Mouse (Mus musculus): ENCODE measurements around the gene Piezo1. TPM values are rescaled to one million over a fixed set of nuclear protein-coding genes. Genes with fewer than 3 reads are reported as not detected.

Piezo1 gene
- polyA plus RNA-seq, 1 experiment, result 6.8 TPM

DNA sequence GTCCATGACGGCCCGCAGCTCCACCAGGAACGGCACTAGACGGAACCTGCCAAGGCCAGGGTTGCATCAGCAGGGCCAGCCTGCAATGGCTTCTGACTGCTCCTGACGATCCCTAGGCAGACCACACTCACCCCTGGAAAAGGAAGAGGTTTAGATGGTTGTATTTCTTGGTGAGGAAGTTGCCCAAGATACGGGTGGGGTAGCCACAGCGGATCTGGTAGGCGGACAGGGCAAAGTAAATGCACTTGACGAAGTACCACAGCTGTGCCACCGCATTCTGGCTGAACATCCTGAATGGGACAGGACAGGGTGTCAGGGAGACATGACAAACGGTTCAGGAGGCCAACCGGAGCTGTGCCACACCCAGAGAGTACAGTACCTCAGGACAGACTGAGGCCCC, 66.3 kb downstream of the Piezo1 start:
- Histone ChIP-seq H3K36me3 (ENCODE audit: control insufficient read depth, insufficient read depth, low read length) (no peaks in the 10 kb centered on the region), H3K27ac (ENCODE audit: control insufficient read depth, insufficient read depth, low read depth, low read length) (no peak overlapping the region)
- TF ChIP-seq CTCF (IDR thresholded peaks at IDR 0.05; ENCODE audit: control insufficient read depth, insufficient read depth, insufficient replicate concordance, low read depth, low read length) (no peak), POLR2A (IDR thresholded peaks at IDR 0.05; ENCODE audit: control insufficient read depth, low read depth, low read length) (no peak)

DNA sequence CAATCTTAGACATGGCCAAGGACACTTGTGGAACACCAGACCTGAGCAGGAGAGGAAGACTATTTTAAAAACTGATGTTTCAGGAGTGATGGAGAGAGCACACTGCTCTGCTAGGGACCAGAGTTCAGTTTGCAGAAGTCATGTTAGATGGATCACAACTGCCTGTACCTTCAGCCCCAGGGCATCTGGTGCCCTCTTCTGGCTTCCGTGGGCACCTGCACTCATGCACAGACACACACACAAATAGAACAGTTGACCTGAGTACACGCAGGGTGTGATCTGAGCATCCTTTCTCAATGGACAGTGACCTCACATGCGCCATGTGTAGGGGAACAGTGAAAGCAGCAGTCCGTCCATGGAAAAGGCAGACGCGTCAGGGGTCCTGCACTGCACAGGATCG, 67.3 kb downstream of the Piezo1 start:
- H3K27ac ChIP-seq (ENCODE audit: control insufficient read depth, insufficient read depth, low read depth, low read length), result no peak overlapping the region
- no peak; the same call in 1 of the 2 replicates for TF ChIP-seq CTCF (IDR thresholded peaks at IDR 0.05; ENCODE audit: control insufficient read depth, insufficient read depth, insufficient replicate concordance, low read depth, low read length)
- TF ChIP-seq POLR2A (IDR thresholded peaks at IDR 0.05; ENCODE audit: control insufficient read depth, low read depth, low read length), result no peak
- no peaks in the 10 kb centered on the region for H3K27me3 ChIP-seq (ENCODE audit: control insufficient read depth, insufficient read depth, low read length)
- H3K4me3 ChIP-seq (ENCODE audit: control insufficient read depth, low read depth, low read length), result no peak overlapping the region
- no peaks in the 10 kb centered on the region for H3K4me1 ChIP-seq (ENCODE audit: control insufficient read depth, insufficient read depth, low read length)
- no peaks in the 10 kb centered on the region for H3K36me3 ChIP-seq (ENCODE audit: control insufficient read depth, insufficient read depth, low read length)

More for the DNA sequence above, 66.3 kb downstream of the Piezo1 start:
- Histone ChIP-seq H3K27me3 (ENCODE audit: control insufficient read depth, insufficient read depth, low read length) (no peaks in the 10 kb centered on the region), H3K4me3 (ENCODE audit: control insufficient read depth, low read depth, low read length) (no peak overlapping the region), H3K4me1 (ENCODE audit: control insufficient read depth, insufficient read depth, low read length) (no peaks in the 10 kb centered on the region)

DNA sequence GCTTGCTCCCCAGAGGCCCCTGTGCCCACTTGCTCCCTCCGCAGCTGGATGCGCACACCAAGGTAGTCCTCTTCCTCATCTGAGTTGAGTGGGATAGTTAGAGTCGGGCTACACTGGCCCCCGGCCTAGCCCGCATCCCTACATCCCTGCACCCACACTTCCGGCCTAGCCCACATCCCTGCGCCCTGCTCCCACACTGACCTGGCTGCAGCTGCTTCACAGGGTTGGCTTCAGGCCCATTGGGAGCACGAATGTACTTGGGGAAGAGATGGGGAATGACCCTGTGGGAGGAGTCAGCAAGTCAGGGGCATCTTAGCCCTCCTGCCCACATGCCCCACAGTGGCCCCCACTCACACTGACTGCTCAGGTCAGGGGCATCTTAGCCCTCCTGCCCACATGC, 68.7 kb downstream of the Piezo1 start:
- Histone ChIP-seq H3K4me1 (ENCODE audit: control insufficient read depth, insufficient read depth, low read length) (no peaks in the 10 kb centered on the region), H3K27me3 (ENCODE audit: control insufficient read depth, insufficient read depth, low read length) (no peaks in the 10 kb centered on the region), H3K27ac (ENCODE audit: control insufficient read depth, insufficient read depth, low read depth, low read length) (no peak overlapping the region), H3K36me3 (ENCODE audit: control insufficient read depth, insufficient read depth, low read length) (peaks cover 3% of the 10 kb centered on the region; the same call in 1 of the 2 replicates), H3K4me3 (ENCODE audit: control insufficient read depth, low read depth, low read length) (no peak overlapping the region)
- TF ChIP-seq POLR2A (IDR thresholded peaks at IDR 0.05; ENCODE audit: control insufficient read depth, low read depth, low read length) (no peak), CTCF (IDR thresholded peaks at IDR 0.05; ENCODE audit: control insufficient read depth, insufficient read depth, insufficient replicate concordance, low read depth, low read length) (no peak)

DNA sequence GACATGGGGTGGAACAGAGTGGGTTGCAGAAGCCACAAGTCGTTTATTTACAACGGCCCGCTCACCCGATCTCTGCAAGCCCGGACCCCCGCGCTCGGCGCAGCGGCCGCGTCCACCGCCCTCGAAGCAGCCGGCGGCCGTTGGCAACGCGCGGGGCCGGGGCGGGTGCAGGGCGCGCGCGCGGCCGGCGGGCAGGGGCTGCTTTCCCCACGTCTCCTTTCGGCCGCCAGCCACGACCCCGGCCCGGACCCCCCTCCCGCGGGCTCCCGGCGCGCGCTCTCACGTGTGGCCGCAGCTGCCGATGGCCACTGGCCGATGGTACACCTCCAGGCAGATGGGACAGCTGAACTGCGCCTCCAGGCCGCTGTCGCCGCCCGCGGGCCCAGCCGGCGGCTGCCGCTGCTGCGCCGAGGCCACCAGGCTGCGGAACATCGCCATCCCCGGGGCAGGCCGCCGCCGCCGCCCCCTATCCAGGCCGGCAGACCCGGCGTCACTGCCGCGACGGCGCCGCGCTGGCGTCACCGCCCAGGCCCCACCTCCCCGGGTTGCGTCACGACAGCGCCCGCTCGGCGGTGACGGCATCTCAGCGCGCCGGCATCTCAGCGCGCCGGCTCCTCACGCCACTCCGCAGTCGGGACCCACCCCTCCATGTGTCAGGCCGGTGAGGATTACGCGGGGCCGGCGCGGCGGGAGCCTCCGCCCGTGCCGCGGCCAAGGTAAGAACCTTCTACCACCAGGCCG, 75.4 kb downstream of the Piezo1 start, which contains the start of the genes Rnf166 and Ctu2:
Gene Rnf166, minus strand, starts transcription at position 485 of the 741 bp plus-strand sequence.
Gene Ctu2, plus strand, starts transcription at position 564 of the 741 bp plus-strand sequence.
- Histone ChIP-seq H3K4me3 (ENCODE audit: control insufficient read depth, low read depth, low read length) (peak within 1 kb of the TSS; percentile 96), H3K4me1 (ENCODE audit: control insufficient read depth, insufficient read depth, low read length) (peaks cover 14% of the 10 kb centered on the region), H3K36me3 (ENCODE audit: control insufficient read depth, insufficient read depth, low read length) (peaks cover 3% of the 10 kb centered on the region), H3K27me3 (ENCODE audit: control insufficient read depth, insufficient read depth, low read length) (no peaks in the 10 kb centered on the region), H3K27ac (ENCODE audit: control insufficient read depth, insufficient read depth, low read depth, low read length) (peak within 1 kb of the TSS; percentile 92)
- peak; percentile 83 for TF ChIP-seq POLR2A (IDR thresholded peaks at IDR 0.05; ENCODE audit: control insufficient read depth, low read depth, low read length)
- TF ChIP-seq CTCF (IDR thresholded peaks at IDR 0.05; ENCODE audit: control insufficient read depth, insufficient read depth, insufficient replicate concordance, low read depth, low read length), result no peak

DNA sequence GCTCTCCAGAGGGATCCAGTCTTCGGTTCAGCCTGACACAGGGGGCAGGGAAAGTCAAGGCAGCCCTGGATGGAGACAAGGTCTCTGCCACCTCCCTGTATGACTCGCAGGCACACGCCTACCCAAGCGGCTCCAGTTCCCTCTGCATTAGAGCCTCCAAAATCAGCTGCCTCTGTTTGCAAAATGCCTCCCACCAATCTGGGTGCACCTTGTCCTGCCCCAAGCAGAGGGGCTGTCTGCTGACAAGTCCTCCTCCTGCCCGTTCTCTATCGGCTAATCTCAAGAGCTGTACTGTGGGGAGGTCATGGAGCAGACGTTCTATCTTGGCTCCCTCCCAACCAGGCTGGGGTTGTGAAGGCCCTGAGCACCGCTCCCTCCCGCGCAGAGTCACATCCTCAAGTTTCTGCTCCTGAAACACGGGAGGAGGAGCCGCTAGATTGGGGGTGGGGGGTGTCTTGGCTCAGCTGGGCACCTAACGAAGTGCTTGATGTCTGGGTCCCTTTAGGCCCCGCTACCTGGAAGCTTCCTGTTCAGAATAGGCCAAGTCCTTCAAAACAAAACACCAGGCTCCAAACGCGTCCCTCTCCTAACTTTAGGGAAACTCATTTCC, 76.1 kb downstream of the Piezo1 start:
- H3K27ac ChIP-seq (ENCODE audit: control insufficient read depth, insufficient read depth, low read depth, low read length), result peak overlapping the region; percentile 92
- TF ChIP-seq CTCF (IDR thresholded peaks at IDR 0.05; ENCODE audit: control insufficient read depth, insufficient read depth, insufficient replicate concordance, low read depth, low read length), result no peak
- TF ChIP-seq POLR2A (IDR thresholded peaks at IDR 0.05; ENCODE audit: control insufficient read depth, low read depth, low read length), result no peak
- no peaks in the 10 kb centered on the region for H3K27me3 ChIP-seq (ENCODE audit: control insufficient read depth, insufficient read depth, low read length)
- peak overlapping the region; percentile 96 for H3K4me3 ChIP-seq (ENCODE audit: control insufficient read depth, low read depth, low read length)
- H3K36me3 ChIP-seq (ENCODE audit: control insufficient read depth, insufficient read depth, low read length), result peaks cover 3% of the 10 kb centered on the region
- peaks cover 14% of the 10 kb centered on the region for H3K4me1 ChIP-seq (ENCODE audit: control insufficient read depth, insufficient read depth, low read length)

DNA sequence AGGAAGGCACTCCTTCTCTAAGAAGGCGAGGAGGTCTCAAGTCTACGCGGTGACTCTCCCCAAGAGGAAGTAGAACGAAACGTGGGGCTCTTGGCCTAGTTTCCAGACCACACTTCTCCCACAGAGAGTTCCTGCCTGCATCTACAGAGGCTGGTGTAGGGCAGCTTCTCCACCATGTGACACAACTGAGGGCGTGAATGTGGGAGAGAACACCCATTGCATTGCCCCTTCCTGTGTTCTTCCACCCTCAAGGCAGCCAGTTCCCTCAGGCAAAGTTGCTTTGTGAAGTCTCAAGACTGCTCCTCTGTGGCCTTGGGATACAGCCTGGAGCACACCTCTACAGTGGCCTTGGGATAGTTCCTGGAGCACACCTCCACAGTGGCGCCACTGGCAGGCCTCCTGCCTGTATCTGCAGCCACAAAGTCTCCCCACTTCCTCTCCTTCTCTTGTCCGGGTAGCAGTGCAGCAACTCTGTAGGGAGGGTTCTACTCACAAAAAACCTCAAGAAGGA, 77.2 kb downstream of the Piezo1 start:
- Histone ChIP-seq H3K4me3 (ENCODE audit: control insufficient read depth, low read depth, low read length) (peak overlapping the region; percentile 96), H3K27me3 (ENCODE audit: control insufficient read depth, insufficient read depth, low read length) (no peaks in the 10 kb centered on the region), H3K36me3 (ENCODE audit: control insufficient read depth, insufficient read depth, low read length) (peaks cover 3% of the 10 kb centered on the region), H3K4me1 (ENCODE audit: control insufficient read depth, insufficient read depth, low read length) (peaks cover 14% of the 10 kb centered on the region), H3K27ac (ENCODE audit: control insufficient read depth, insufficient read depth, low read depth, low read length) (no peak overlapping the region)
- TF ChIP-seq CTCF (IDR thresholded peaks at IDR 0.05; ENCODE audit: control insufficient read depth, insufficient read depth, insufficient replicate concordance, low read depth, low read length), result no peak
- no peak for TF ChIP-seq POLR2A (IDR thresholded peaks at IDR 0.05; ENCODE audit: control insufficient read depth, low read depth, low read length)

DNA sequence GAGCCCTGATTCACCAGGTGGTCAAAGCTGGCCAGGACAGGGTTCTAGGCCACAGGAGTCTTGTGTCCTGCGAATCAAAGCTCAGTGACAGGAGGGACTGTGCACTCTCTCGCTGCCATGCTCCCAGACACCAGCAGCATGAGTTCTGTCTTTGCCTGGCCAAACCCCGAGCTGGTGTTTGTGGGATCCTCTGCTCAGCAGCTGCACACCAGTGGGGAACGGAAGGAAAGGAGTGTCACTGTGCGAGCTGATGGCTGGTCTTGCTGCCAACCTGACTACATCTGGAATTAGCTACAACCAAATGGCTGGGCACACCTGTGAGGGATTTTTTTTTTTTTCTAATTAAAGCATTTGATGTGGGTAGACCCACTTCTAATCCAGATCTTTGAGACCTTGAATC, 80.4 kb downstream of the Piezo1 start:
- H3K36me3 ChIP-seq (ENCODE audit: control insufficient read depth, insufficient read depth, low read length), result no peaks in the 10 kb centered on the region; the same call in none of the 2 replicates
- TF ChIP-seq CTCF (IDR thresholded peaks at IDR 0.05; ENCODE audit: control insufficient read depth, insufficient read depth, insufficient replicate concordance, low read depth, low read length), result no peak

More for the DNA sequence above, 80.4 kb downstream of the Piezo1 start:
- Histone ChIP-seq H3K4me3 (ENCODE audit: control insufficient read depth, low read depth, low read length) (no peak overlapping the region), H3K4me1 (ENCODE audit: control insufficient read depth, insufficient read depth, low read length) (peaks cover 9% of the 10 kb centered on the region), H3K27me3 (ENCODE audit: control insufficient read depth, insufficient read depth, low read length) (no peaks in the 10 kb centered on the region), H3K27ac (ENCODE audit: control insufficient read depth, insufficient read depth, low read depth, low read length) (no peak overlapping the region)

Measured in testis, adult 2 months (tissue).